Mouse (Mus musculus) MEL (cell line): ENCODE data around the gene Lrrc8e. TPM values are rescaled to one million over a fixed set of nuclear protein-coding genes. Genes with fewer than 3 reads are reported as not detected.

Source experiments
- DNase-seq: peaks from one replicate; pipeline ENCODE4 v3.0.0; 2011; ENCODE audit warnings: low read depth, low spot score
- H3K27ac ChIP-seq: 2 replicates; pipeline ENCODE4 v1.5.1; 2012; ENCODE audit warnings: low read depth, mild to moderate bottlenecking, control low read depth, low read length, moderate library complexity; ENCODE audit not compliant: control insufficient read depth
- H3K27me3 ChIP-seq, 2 experiments: fragments of 150-350 bp in 1 of 2; sonication (generic) in 1 of 2; 2 replicates each; pipeline ENCODE4 v1.6.1; 2012; ENCODE audit warnings: low read length in 2 of 2, mild to moderate bottlenecking in 2 of 2, improper control_type of control experiment in 1 of 2, moderate library complexity in 1 of 2; ENCODE audit not compliant: insufficient read depth in 2 of 2, control insufficient read depth in 1 of 2
- H3K36me3 ChIP-seq, 2 experiments: 2 replicates each; pipeline ENCODE4 v1.6.1; 2012 to 2014; ENCODE audit warnings: low read length in 2 of 2, improper control_type of control experiment in 1 of 2, inconsistent platforms in 1 of 2, mild to moderate bottlenecking in 1 of 2; ENCODE audit not compliant: insufficient read depth in 2 of 2, control insufficient read depth in 1 of 2
- H3K4me1 ChIP-seq, 2 experiments: fragments of 150-350 bp in 1 of 2; sonication (generic) in 1 of 2; 2 replicates each; pipeline ENCODE4 v1.6.1; 2012; ENCODE audit warnings: low read length in 2 of 2, improper control_type of control experiment in 1 of 2, mild to moderate bottlenecking in 1 of 2; ENCODE audit not compliant: insufficient read depth in 2 of 2, control insufficient read depth in 1 of 2
- H3K4me3 ChIP-seq, 2 experiments: fragments of 150-350 bp in 1 of 2; sonication (generic) in 1 of 2; 2 replicates each; pipeline ENCODE4 v1.5.1; 2012; ENCODE audit warnings: low read depth in 2 of 2, low read length in 2 of 2, mild to moderate bottlenecking in 2 of 2, moderate library complexity in 2 of 2, control low read depth in 1 of 2, improper control_type of control experiment in 1 of 2; ENCODE audit not compliant: control insufficient read depth in 1 of 2, insufficient read depth in 1 of 2
- H3K79me2 ChIP-seq: 2 replicates; pipeline ENCODE4 v1.6.1; 2012; ENCODE audit warnings: mild to moderate bottlenecking, low read length, moderate library complexity; ENCODE audit not compliant: control insufficient read depth, poor library complexity, insufficient read depth
- H3K9ac ChIP-seq: 2 replicates; pipeline ENCODE4 v1.6.1; 2012; ENCODE audit warnings: low read depth, mild to moderate bottlenecking, control low read depth, low read length, moderate library complexity; ENCODE audit not compliant: control insufficient read depth, poor library complexity, severe bottlenecking
- H3K9me3 ChIP-seq: fragments of 150-350 bp; sonication (generic); replicated peaks from 2 replicates; pipeline ENCODE4 v1.6.1; 2012; ENCODE audit warnings: mild to moderate bottlenecking, low read length, improper control_type of control experiment, moderate library complexity; ENCODE audit not compliant: insufficient read depth
- CHD1 ChIP-seq: IDR thresholded peaks from 2 replicates; pipeline ENCODE4 v1.6.1; 2012; ENCODE audit warnings: low read depth, mild to moderate bottlenecking, inconsistent platforms, low read length, improper control_type of control experiment
- CHD2 ChIP-seq: IDR thresholded peaks from 2 replicates; pipeline ENCODE4 v1.6.1; 2011; ENCODE audit warnings: low read length, improper control_type of control experiment
- CTCF ChIP-seq, 3 experiments: IDR thresholded peaks in 2 of 3; conservative IDR thresholded peaks in 1 of 3; 2 replicates each; pipeline ENCODE4 v1.5.1; 2011 to 2012; ENCODE audit warnings: low read length in 3 of 3, low read depth in 2 of 3, mild to moderate bottlenecking in 2 of 3, improper control_type of control experiment in 1 of 3, inconsistent platforms in 1 of 3, mixed read lengths in 1 of 3, moderate library complexity in 1 of 3; ENCODE audit not compliant: control insufficient read depth in 1 of 3, insufficient read depth in 1 of 3, poor library complexity in 1 of 3, severe bottlenecking in 1 of 3
- ELF1 ChIP-seq: IDR thresholded peaks from 2 replicates; pipeline ENCODE4 v1.6.1; 2014; ENCODE audit warnings: low read depth, mild to moderate bottlenecking, inconsistent platforms, low read length, improper control_type of control experiment, moderate library complexity
- ETS1 ChIP-seq: IDR thresholded peaks from 2 replicates; pipeline ENCODE4 v1.6.1; 2012; ENCODE audit warnings: low read depth, mild to moderate bottlenecking, inconsistent platforms, low read length, improper control_type of control experiment, moderate library complexity
- HCFC1 ChIP-seq: IDR thresholded peaks from 2 replicates; pipeline ENCODE4 v1.6.1; 2012; ENCODE audit warnings: low read depth, mild to moderate bottlenecking, inconsistent platforms, low read length, improper control_type of control experiment, moderate library complexity
- KAT2A ChIP-seq: conservative IDR thresholded peaks from 2 replicates; pipeline ENCODE4 v1.6.1; 2012; ENCODE audit warnings: low read depth, low read length, improper control_type of control experiment, inconsistent platforms
- MAFK ChIP-seq: IDR thresholded peaks from 2 replicates; pipeline ENCODE4 v1.6.1; 2011; ENCODE audit warnings: low read depth, mild to moderate bottlenecking, low read length, improper control_type of control experiment, borderline replicate concordance
- MAX ChIP-seq: IDR thresholded peaks from 2 replicates; pipeline ENCODE4 v1.6.1; 2011; ENCODE audit warnings: low read length, improper control_type of control experiment
- MAZ ChIP-seq: IDR thresholded peaks from 2 replicates; pipeline ENCODE4 v1.6.1; 2012; ENCODE audit warnings: low read depth, mild to moderate bottlenecking, inconsistent platforms, low read length, improper control_type of control experiment
- POLR2A ChIP-seq, 2 experiments: IDR thresholded peaks; 2 replicates each; pipeline ENCODE4 v1.6.1; 2011 to 2012; ENCODE audit warnings: low read length in 2 of 2, mild to moderate bottlenecking in 2 of 2, control low read depth in 1 of 2, improper control_type of control experiment in 1 of 2, low read depth in 1 of 2, moderate library complexity in 1 of 2; ENCODE audit not compliant: control insufficient read depth in 1 of 2, insufficient read depth in 1 of 2, poor library complexity in 1 of 2
- POLR2AphosphoS5 ChIP-seq: IDR thresholded peaks from 2 replicates; pipeline ENCODE4 v1.6.1; 2012; ENCODE audit warnings: low read depth, borderline replicate concordance, mild to moderate bottlenecking, inconsistent platforms, low read length, moderate library complexity, mixed read lengths
- TAL1 ChIP-seq: IDR thresholded peaks from 2 replicates; pipeline ENCODE4 v1.6.1; 2012; ENCODE audit warnings: mild to moderate bottlenecking, inconsistent platforms, low read length, moderate library complexity, mixed read lengths
- TBP ChIP-seq: IDR thresholded peaks from 2 replicates; pipeline ENCODE4 v1.8.0; 2011; ENCODE audit warnings: low read depth, low read length, improper control_type of control experiment
- USF1 ChIP-seq: IDR thresholded peaks from 2 replicates; pipeline ENCODE4 v1.6.1; 2014; ENCODE audit warnings: low read depth, mild to moderate bottlenecking, inconsistent platforms, low read length, improper control_type of control experiment, moderate library complexity
- ZKSCAN1 ChIP-seq: IDR thresholded peaks from 2 replicates; pipeline ENCODE4 v1.6.1; 2012; ENCODE audit warnings: low read depth, mild to moderate bottlenecking, inconsistent platforms, low read length, improper control_type of control experiment, moderate library complexity
- polyA plus RNA-seq, 2 experiments: library from polyadenylated mRNA; stranded (reverse) in 1 of 2; unstranded in 1 of 2; fragments of >175 nt in 1 of 2; fragments of >200 nt in 1 of 2; gene quantifications; 2 replicates each; pipeline versions ENCODE4 v1.2.1 to v1.2.4; 2012; ENCODE audit warnings: low replicate concordance in 2 of 2, low read depth in 1 of 2; ENCODE audit not compliant: insufficient read length in 2 of 2, insufficient read depth in 1 of 2, missing spikeins in 1 of 2
- total RNA-seq: library from RNA; depleted of rRNA; stranded (reverse); fragments of 300-350 nt; gene quantifications from 2 replicates; pipeline ENCODE4 v1.2.3, GENCODE M21; 2012

Lrrc8e gene
- total and polyA plus RNA-seq, 3 experiments: 0.35 to 0.36 TPM; not detected in 1

DNA sequence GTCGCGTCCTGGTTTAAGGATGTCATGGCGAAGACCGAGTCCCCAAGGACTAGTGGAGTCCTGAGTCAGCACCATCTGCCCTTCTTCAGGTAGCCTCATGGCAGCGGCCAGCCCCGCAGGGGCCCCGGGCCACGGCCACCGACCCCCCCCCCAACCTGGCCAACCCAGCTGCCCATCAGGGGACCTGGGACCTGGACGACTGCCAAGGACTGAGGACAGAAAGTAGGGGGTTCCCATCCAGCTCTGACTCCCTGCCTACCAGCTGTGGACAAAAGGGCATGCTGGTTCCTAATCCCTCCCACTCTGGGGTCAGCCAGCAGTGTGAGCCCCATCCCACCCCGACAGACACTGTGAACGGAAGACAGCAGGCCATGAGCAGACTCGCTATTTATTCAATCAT lies 19.1 kb downstream of the Lrrc8e start:
- Histone ChIP-seq H3K27me3 (no peaks in the 10 kb centered on the region), H3K4me1 (no peaks in the 10 kb centered on the region), H3K36me3 (peaks cover under 1 to 6% of the 10 kb centered on the region in 2 experiments; a peak in 3 of 4 replicates), H3K27ac (no peak overlapping the region), H3K79me2 (peaks cover 10% of the 10 kb centered on the region), H3K4me3 (no peak overlapping the region), H3K9ac (no peak overlapping the region)
- DNase-seq: no peak
- TF ChIP-seq ETS1 (no peak), POLR2AphosphoS5 (no peak), TBP (no peak)
- TF ChIP-seq, all 39 proteins: peak for 0
- H3K9me3 ChIP-seq: no peaks in the 10 kb centered on the region

DNA sequence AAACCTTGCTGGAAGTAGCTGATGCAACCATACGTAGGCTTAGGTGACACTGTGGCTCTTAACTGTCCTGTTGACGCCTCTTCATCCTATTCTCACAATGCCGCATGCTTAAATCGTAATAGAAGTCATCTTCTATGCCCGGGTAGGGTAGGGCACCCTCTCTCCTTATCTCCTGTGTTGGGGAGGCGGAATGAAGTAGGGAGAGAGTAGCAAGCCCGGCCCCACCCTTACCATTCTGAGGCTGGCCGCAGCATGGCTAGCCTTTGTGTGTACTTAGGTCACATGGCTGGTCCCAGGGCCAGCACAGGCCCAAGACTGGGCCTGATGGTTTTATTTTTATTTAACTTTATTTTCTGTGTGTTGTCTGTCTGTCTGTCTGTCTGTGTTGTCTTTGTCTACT lies 20.6 kb downstream of the Lrrc8e start:
- H3K27ac ChIP-seq: no peak overlapping the region
- DNase-seq: no peak
- no peak for TF ChIP-seq POLR2AphosphoS5
- TF ChIP-seq USF1: no peak
- TF ChIP-seq POLR2A (IDR thresholded peaks at IDR 0.05; ENCODE audit: control insufficient read depth in 1 of 2, insufficient read depth in 1 of 2, low read depth in 1 of 2, low read length in 2 of 2, poor library complexity in 1 of 2): no peak
- no peak for TF ChIP-seq MAFK
- TF ChIP-seq CTCF (IDR thresholded peaks at IDR 0.05 in 2 of 3, conservative IDR thresholded peaks at IDR 0.05 in 1 of 3; ENCODE audit: control insufficient read depth in 1 of 3, insufficient read depth in 1 of 3, low read depth in 2 of 3, low read length in 3 of 3, poor library complexity in 1 of 3, severe bottlenecking in 1 of 3): no peak
- no peak for TF ChIP-seq HCFC1
- no peak for TF ChIP-seq ZKSCAN1
- TF ChIP-seq ELF1: no peak
- no peak for TF ChIP-seq MAX
- no peak for TF ChIP-seq CHD2
- no peak for TF ChIP-seq TAL1
- no peak for TF ChIP-seq TBP
- no peak for TF ChIP-seq CHD1
- TF ChIP-seq MAZ: no peak
- TF ChIP-seq KAT2A: no peak
- TF ChIP-seq, all 39 proteins: peak for 0

More for the DNA sequence above, 20.6 kb downstream of the Lrrc8e start:
- H3K9me3 ChIP-seq: no peaks in the 10 kb centered on the region
- no peak overlapping the region for H3K4me3 ChIP-seq
- peaks cover 2 to 4% of the 10 kb centered on the region in 2 experiments; a peak in 1 of 4 replicates for H3K36me3 ChIP-seq
- no peak overlapping the region for H3K9ac ChIP-seq
- H3K79me2 ChIP-seq: no peaks in the 10 kb centered on the region; the same call in 1 of the 2 replicates
- H3K27me3 ChIP-seq: no peaks in the 10 kb centered on the region
- H3K4me1 ChIP-seq: peaks cover 0 to 9% of the 10 kb centered on the region in 2 experiments; a peak in 2 of 4 replicates
